Mouse (Mus musculus): Measurements from ENCODE around the gene Slc22a17. TPM values are rescaled to one million over a fixed set of nuclear protein-coding genes. Genes with fewer than 3 reads are reported as not detected.

Gene Slc22a17
- polyA plus RNA-seq, 1 experiment: 0.27 TPM

GRCm38 (mm10) chr14:54920076-54920685 lies 7.2 kb upstream of the Slc22a17 start:
- no peaks in the 10 kb centered on the region for H3K36me3 ChIP-seq (ENCODE audit: control insufficient read depth, insufficient read depth)
- peaks cover 26% of the 10 kb centered on the region for H3K27me3 ChIP-seq (ENCODE audit: control insufficient read depth, insufficient read depth, insufficient read length)
- H3K4me3 ChIP-seq (ENCODE audit: insufficient read depth, poor library complexity, severe bottlenecking): no peak overlapping the region
- TF ChIP-seq MAX (IDR thresholded peaks at IDR 0.05) (no peak), USF1 (IDR thresholded peaks at IDR 0.05; ENCODE audit: low read depth) (no peak), CEBPB (IDR thresholded peaks at IDR 0.05; ENCODE audit: low read depth) (no peak), CTCF (IDR thresholded peaks at IDR 0.05; ENCODE audit: control insufficient read depth, insufficient read depth, insufficient read length) (no peak), MYOG (IDR thresholded peaks at IDR 0.05; ENCODE audit: control insufficient read depth, extremely low read depth, insufficient read length) (no peak), FOSL1 (IDR thresholded peaks at IDR 0.05; ENCODE audit: insufficient read depth, low read length, poor library complexity, severe bottlenecking) (no peak), MYOD1 (IDR thresholded peaks at IDR 0.05; ENCODE audit: control insufficient read depth, insufficient read length, low read depth) (no peak)
- H3K79me3 ChIP-seq (ENCODE audit: low read depth): no peaks in the 10 kb centered on the region
- no peaks in the 10 kb centered on the region for H3K79me2 ChIP-seq (ENCODE audit: control insufficient read depth, insufficient read depth)
- H3ac ChIP-seq (ENCODE audit: control insufficient read depth, insufficient read length, low read depth): no peak overlapping the region

- TF ChIP-seq FOSL1 (IDR thresholded peaks at IDR 0.05; ENCODE audit: insufficient read depth, low read length, poor library complexity, severe bottlenecking): no peak
- no peak for TF ChIP-seq CEBPB (IDR thresholded peaks at IDR 0.05; ENCODE audit: low read depth)
- TF ChIP-seq MYOD1 (IDR thresholded peaks at IDR 0.05; ENCODE audit: control insufficient read depth, insufficient read length, low read depth): no peak
- no peak for TF ChIP-seq USF1 (IDR thresholded peaks at IDR 0.05; ENCODE audit: low read depth)
- TF ChIP-seq MAX (IDR thresholded peaks at IDR 0.05): no peak
- TF ChIP-seq MYOG (IDR thresholded peaks at IDR 0.05; ENCODE audit: control insufficient read depth, extremely low read depth, insufficient read length): no peak
- no peaks in the 10 kb centered on the region for H3K36me3 ChIP-seq (ENCODE audit: control insufficient read depth, insufficient read depth)
- no peak overlapping the region for H3ac ChIP-seq (ENCODE audit: control insufficient read depth, insufficient read length, low read depth)
- no peaks in the 10 kb centered on the region for H3K79me2 ChIP-seq (ENCODE audit: control insufficient read depth, insufficient read depth)
- H3K27me3 ChIP-seq (ENCODE audit: control insufficient read depth, insufficient read depth, insufficient read length): peaks cover 42% of the 10 kb centered on the region
- H3K4me3 ChIP-seq (ENCODE audit: insufficient read depth, poor library complexity, severe bottlenecking): no peak overlapping the region
- H3K79me3 ChIP-seq (ENCODE audit: low read depth): no peaks in the 10 kb centered on the region
Measured at GRCm38 (mm10) chr14:54913343-54913742, 411 bp upstream of the Slc22a17 start.

- Histone ChIP-seq H3K36me3 (ENCODE audit: control insufficient read depth, insufficient read depth) (no peaks in the 10 kb centered on the region), H3K4me3 (ENCODE audit: insufficient read depth, poor library complexity, severe bottlenecking) (no peak overlapping the region), H3K79me2 (ENCODE audit: control insufficient read depth, insufficient read depth) (no peaks in the 10 kb centered on the region), H3K79me3 (ENCODE audit: low read depth) (no peaks in the 10 kb centered on the region), H3K27me3 (ENCODE audit: control insufficient read depth, insufficient read depth, insufficient read length) (peaks cover 42% of the 10 kb centered on the region), H3ac (ENCODE audit: control insufficient read depth, insufficient read length, low read depth) (no peak overlapping the region)
- no peak for TF ChIP-seq MYOD1 (IDR thresholded peaks at IDR 0.05; ENCODE audit: control insufficient read depth, insufficient read length, low read depth)
- TF ChIP-seq CEBPB (IDR thresholded peaks at IDR 0.05; ENCODE audit: low read depth): no peak
- no peak for TF ChIP-seq FOSL1 (IDR thresholded peaks at IDR 0.05; ENCODE audit: insufficient read depth, low read length, poor library complexity, severe bottlenecking)
- TF ChIP-seq USF1 (IDR thresholded peaks at IDR 0.05; ENCODE audit: low read depth): no peak
- TF ChIP-seq CTCF (IDR thresholded peaks at IDR 0.05; ENCODE audit: control insufficient read depth, insufficient read depth, insufficient read length): no peak
- no peak for TF ChIP-seq MAX (IDR thresholded peaks at IDR 0.05)
- no peak for TF ChIP-seq MYOG (IDR thresholded peaks at IDR 0.05; ENCODE audit: control insufficient read depth, extremely low read depth, insufficient read length)
Measured at GRCm38 (mm10) chr14:54912109-54912850, 652 bp downstream of the Slc22a17 start.

- Histone ChIP-seq H3K36me3 (ENCODE audit: control insufficient read depth, insufficient read depth) (no peaks in the 10 kb centered on the region), H3K79me2 (ENCODE audit: control insufficient read depth, insufficient read depth) (no peaks in the 10 kb centered on the region), H3K4me3 (ENCODE audit: insufficient read depth, poor library complexity, severe bottlenecking) (no peak overlapping the region), H3K79me3 (ENCODE audit: low read depth) (no peaks in the 10 kb centered on the region), H3ac (ENCODE audit: control insufficient read depth, insufficient read length, low read depth) (no peak overlapping the region), H3K27me3 (ENCODE audit: control insufficient read depth, insufficient read depth, insufficient read length) (peaks cover 23% of the 10 kb centered on the region)
- TF ChIP-seq USF1 (IDR thresholded peaks at IDR 0.05; ENCODE audit: low read depth): no peak
Measured at GRCm38 (mm10) chr14:54908682-54909081, 4.2 kb downstream of the Slc22a17 start.

- Histone ChIP-seq H3K36me3 (ENCODE audit: control insufficient read depth, insufficient read depth) (peaks cover 11% of the 10 kb centered on the region), H3K27me3 (ENCODE audit: control insufficient read depth, insufficient read depth, insufficient read length) (no peaks in the 10 kb centered on the region), H3ac (ENCODE audit: control insufficient read depth, insufficient read length, low read depth) (no peak overlapping the region), H3K4me3 (ENCODE audit: insufficient read depth, poor library complexity, severe bottlenecking) (no peak overlapping the region), H3K79me3 (ENCODE audit: low read depth) (no peaks in the 10 kb centered on the region), H3K79me2 (ENCODE audit: control insufficient read depth, insufficient read depth) (no peaks in the 10 kb centered on the region)
- TF ChIP-seq MYOD1 (IDR thresholded peaks at IDR 0.05; ENCODE audit: control insufficient read depth, insufficient read length, low read depth) (no peak), CTCF (IDR thresholded peaks at IDR 0.05; ENCODE audit: control insufficient read depth, insufficient read depth, insufficient read length) (no peak), MYOG (IDR thresholded peaks at IDR 0.05; ENCODE audit: control insufficient read depth, extremely low read depth, insufficient read length) (no peak), USF1 (IDR thresholded peaks at IDR 0.05; ENCODE audit: low read depth) (no peak), CEBPB (IDR thresholded peaks at IDR 0.05; ENCODE audit: low read depth) (no peak), MAX (IDR thresholded peaks at IDR 0.05) (no peak), FOSL1 (IDR thresholded peaks at IDR 0.05; ENCODE audit: insufficient read depth, low read length, poor library complexity, severe bottlenecking) (no peak)
Measured at GRCm38 (mm10) chr14:54903641-54904040, 9.3 kb downstream of the Slc22a17 start.
